Mouse (Mus musculus) urinary bladder, postnatal 36 days (tissue): ENCODE data around the gene Cemip.

Source experiments
- DNase-seq, 2 experiments: peaks; one replicate each; pipeline ENCODE4 v3.0.0; 2022; ENCODE audit warnings: low spot score in 2 of 2, mixed read lengths in 1 of 2

Cemip gene

GRCm38 (mm10) chr7:84096501-84096900 is 10.2 kb upstream of the Cemip start:
- no peak for DNase-seq

GRCm38 (mm10) chr7:84090793-84091192 is 4.5 kb upstream of the Cemip start:
- DNase-seq = no peak

DNA sequence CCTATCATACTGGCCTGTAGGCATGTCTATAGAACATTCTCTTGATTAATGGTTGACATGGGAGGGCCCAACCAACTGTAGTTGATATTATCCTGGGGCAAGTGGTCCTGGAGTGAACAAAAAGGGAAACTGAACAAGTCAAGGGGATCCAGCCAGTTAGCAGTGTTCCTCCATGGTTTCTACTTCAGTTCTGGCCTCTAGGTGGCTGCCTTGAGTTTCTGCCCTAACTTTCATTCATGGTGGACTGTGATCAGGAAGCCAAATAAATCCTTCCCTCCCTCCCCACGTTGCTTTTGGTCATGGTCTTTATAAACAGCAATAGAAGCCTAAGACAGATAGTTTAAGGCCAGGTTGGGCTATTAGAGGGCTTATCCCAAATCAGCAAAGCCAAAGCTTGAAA is 3.5 kb upstream of the Cemip start:
- DNase-seq = no peak

- DNase-seq = peak; percentile 70 to 78
Measured at GRCm38 (mm10) chr7:84088971-84089370, 2.7 kb upstream of the Cemip start.

GRCm38 (mm10) chr7:84088191-84088590 is 1.9 kb upstream of the Cemip start:
- DNase-seq = no peak

- DNase-seq = peak; percentile 10 to 45
Measured at GRCm38 (mm10) chr7:84085049-84085945, 1.0 kb downstream of the Cemip start.

DNA sequence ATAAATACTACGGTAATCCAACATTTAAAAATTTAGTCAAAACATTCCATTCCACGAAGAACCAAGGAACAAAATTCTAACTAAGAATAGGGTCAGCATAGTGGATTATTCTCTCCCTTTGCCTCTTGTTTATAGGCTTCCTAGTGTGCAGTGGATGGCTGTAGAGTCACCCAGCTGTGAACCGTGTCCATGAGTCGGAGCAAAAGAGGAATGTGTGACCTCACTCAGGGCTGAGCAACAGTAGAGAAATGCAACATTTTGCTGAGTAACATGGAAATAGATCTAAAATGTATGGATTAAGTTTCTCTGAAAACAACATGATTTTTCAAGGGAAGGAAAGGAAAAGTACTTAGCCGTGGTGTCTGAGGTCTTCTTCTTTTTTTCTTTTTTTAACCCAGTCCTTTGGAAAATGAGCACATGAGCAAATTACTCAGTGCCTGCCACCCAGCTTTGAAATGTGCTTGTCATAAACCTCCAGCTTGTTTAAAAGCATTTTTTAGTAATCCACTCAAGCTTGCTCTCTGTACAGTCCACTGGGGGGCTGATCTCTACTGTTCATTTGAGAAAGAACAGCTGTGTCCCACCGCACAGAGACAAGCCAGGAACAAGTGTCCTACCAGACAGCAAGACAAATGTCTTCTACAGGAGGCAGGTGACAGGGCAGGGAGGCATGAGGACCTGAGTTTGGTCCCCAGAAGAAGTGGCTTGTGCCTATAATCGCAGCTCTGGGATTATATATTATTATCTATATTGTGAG is 8.9 kb downstream of the Cemip start:
- no peak for DNase-seq

DNA sequence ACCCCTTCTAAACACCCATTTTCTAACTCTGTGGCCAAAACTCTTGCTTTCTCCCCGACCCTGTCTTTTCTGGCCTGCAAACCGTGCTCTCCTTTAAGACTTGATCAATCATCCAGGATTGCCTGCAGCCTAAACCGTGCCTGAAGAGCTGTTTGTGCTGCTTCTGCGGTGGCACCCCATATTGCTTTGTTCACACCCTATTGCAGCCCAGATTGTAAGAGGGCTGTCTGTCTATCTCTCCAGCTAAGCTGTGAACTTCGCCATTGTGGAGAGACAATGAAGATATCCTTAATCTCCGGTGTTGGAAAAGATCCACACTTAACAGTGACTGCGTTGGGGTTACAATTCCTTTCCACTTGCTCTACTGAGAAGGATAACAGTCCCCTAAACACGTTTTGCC is 12.0 kb downstream of the Cemip start:
- DNase-seq = no peak

DNA sequence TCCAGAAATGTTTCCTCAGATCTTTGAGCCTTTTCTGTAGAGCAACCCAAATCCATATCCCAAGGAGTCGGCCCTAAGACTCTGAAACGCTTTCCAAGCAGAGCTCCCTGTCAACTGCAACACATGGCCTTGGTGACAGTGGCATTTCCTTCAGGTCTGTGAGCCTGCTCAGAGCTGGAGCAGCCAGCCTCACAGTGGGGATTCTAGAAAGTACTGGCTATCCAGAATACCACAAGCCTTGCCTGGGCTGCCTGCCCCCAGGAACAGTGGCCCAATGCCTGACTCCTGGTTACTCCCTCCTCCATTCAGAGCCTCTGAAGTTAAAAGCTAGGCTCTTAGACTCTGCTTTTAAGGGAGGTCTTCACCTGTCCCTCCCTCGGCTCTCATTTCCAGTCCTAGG is 12.4 kb downstream of the Cemip start:
- no peak for DNase-seq

- no peak for DNase-seq
Measured at GRCm38 (mm10) chr7:84068931-84069330, 17.4 kb downstream of the Cemip start.

- DNase-seq = no peak
Measured at GRCm38 (mm10) chr7:84059799-84060198, 26.5 kb downstream of the Cemip start.

GRCm38 (mm10) chr7:84055961-84056629 is 30.2 kb downstream of the Cemip start:
- DNase-seq = no peak

DNA sequence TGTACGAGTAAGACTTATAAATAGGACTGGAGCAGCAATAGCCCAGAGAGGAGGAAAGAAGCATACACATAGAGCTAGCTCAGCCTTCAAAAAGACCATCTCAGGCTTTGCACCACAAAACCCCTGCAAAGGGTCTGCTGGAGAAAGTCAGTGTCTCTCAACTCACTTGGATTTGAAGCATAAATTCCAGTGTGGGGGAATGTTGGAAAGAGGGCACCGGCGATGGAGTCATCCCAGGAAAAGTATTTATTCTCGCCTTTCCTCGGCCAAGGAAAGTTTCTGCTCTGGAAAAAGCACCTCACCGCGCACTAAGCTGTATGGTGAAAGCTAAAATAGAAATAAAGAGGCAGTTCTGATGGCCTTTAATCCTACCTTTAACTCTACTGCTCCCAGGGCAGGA is 32.4 kb downstream of the Cemip start:
- DNase-seq = no peak

- no peak for DNase-seq
Measured at GRCm38 (mm10) chr7:84051423-84051822, 34.9 kb downstream of the Cemip start.

DNA sequence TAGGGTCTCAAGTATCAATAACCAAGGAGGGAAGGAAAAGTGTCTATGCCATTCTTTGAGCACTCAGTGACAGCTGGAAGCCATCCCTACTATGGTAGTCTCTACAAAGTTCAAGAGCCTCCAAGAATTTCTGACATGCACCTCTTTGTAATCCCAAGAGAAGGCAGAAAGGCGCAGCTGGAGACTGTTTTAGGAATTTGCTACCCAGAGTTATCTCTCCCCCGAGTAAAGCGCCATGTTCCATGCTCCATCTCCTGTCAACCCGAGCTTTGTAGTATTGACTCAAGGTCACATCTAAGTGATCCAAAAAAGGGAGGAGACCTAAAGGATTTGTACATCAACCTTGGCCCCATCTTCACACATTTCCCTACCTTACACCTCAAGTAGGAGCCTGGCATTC is 40.8 kb downstream of the Cemip start:
- no peak for DNase-seq

GRCm38 (mm10) chr7:84044581-84045290 is 41.6 kb downstream of the Cemip start:
- no peak for DNase-seq

DNA sequence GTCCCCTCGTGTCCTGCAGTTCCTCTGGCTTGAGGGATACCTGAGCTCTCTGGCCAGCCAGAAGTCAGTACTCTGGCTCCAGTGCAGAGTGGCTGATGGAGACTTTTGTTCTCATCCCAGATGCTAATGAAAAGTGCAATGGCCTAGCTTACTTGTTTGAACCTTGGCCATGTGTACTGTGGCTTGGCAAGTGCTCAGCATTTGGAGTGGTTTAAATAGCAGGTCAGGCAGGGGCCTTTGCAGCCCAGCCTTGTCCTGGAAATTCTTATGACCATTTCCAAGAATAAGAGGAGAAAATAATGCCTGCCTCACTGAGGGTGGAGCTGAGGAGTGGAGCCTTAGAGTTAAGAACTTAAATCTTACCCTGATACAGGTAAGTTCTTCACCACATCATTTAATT is 43.6 kb downstream of the Cemip start:
- DNase-seq = no peak

- no peak for DNase-seq
Measured at GRCm38 (mm10) chr7:84039856-84040522, 46.3 kb downstream of the Cemip start.

DNA sequence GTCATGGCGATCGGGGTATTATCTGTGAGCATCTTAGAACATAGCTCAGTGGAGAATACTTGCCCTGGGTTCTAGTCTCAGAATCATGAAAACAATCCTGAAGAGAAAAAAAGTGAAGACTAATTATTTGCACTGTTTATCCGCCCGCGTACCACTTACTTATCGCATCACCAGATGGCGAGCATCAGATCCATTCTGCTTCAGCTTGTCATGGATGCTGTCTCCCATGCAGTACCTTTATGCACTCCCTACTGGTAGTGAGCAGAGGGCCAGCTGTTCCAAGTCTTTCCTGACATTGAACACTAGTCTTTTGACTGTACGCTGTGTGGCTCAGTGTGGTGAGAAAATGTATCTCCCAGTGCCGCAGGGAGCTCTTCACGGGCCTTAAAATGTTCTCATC is 47.7 kb downstream of the Cemip start:
- DNase-seq = no peak

DNA sequence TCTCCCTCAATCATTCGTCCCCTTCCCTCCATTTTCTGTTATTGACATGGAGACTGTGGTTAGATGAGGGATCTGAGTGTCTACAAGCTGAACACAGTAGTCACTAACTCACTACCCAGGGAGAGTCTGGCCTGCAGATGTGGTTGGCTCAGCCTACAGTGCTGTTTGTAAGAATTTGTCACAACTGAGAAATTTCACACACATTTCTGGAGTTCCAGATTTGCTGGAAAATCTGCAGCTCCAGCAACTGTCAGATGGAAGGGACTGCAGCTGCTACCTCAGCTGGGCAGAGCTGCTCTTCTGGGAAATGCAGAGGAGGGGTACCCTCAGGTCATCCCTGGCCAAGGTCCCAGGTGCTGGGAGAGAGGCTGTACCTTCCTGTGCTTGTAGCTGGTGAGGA is 53.5 kb downstream of the Cemip start:
- no peak for DNase-seq

GRCm38 (mm10) chr7:84029120-84029771 is 57.1 kb downstream of the Cemip start:
- DNase-seq = no peak
